ENCODE assay signal across 17 mouse cellular contexts in the genomic region with DNA sequence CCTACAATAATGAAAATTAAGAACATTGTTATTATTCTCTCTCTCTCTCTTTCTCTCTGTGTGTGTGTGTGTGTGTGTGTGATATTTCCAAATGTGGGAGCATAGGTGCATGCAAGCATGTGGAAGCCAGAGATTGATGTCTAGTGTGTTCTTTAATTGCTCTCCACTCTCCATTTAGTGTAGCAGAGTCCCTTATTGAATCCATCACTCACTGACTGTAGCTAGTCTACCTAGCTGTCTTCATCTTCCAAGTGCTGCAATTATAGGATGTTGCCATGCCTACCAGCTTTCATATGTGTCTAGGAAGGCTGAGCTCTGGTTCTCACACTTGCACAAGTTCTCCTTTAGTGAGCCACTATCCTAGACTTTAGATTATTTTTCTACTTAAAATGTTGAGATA.
"Had no signal": no experiment of that assay in that cellular context is flagged by ENCODE, and none has a peak within 500 bp of the region (broad histone marks: within the 10 kb centered on the region; RNA-seq: fewer than 3 reads in every experiment).

No protein-coding gene starts in this region.

- H3K9me3 ChIP-seq: kidney, embryonic 15.5 days; limb, embryonic 10.5 days; liver, embryonic 15.5 days; midbrain, embryonic 12.5 days had no signal

- ATAC-seq: lung, postnatal 0 days; midbrain, embryonic 16.5 days had no signal

- DNase-seq: kidney, adult 2 months; kidney, postnatal 14 days; lung, adult 2 months; lung, postnatal 4 days; right cerebral cortex, adult 18-20 months; right cerebral cortex, postnatal 25 days; thymus, postnatal 4 days had no signal

- H3K9ac ChIP-seq: kidney, embryonic 15.5 days; liver, embryonic 15.5 days; midbrain, embryonic 12.5 days had no signal

- H3K27ac ChIP-seq: kidney, embryonic 15.5 days; left cerebral cortex, adult 2 months; limb, embryonic 10.5 days; liver, embryonic 15.5 days; midbrain, embryonic 12.5 days; stomach, postnatal 0 days had no signal

- H3K27me3 ChIP-seq: kidney, embryonic 15.5 days; liver, embryonic 15.5 days; megakaryocyte, embryonic 14.5 days; midbrain, embryonic 12.5 days had no signal

- H3K4me1 ChIP-seq: kidney, embryonic 15.5 days; limb, embryonic 10.5 days; liver, embryonic 15.5 days; megakaryocyte, embryonic 14.5 days; midbrain, embryonic 12.5 days had no signal

- H3K4me2 ChIP-seq: kidney, embryonic 15.5 days; liver, embryonic 11.5 days; liver, embryonic 15.5 days; midbrain, embryonic 12.5 days had no signal

- H3K36me3 ChIP-seq: kidney, embryonic 15.5 days; limb, embryonic 10.5 days; liver, embryonic 15.5 days; midbrain, embryonic 12.5 days had no signal

- H3K4me3 ChIP-seq: kidney, embryonic 15.5 days; left cerebral cortex, adult 2 months; limb, embryonic 10.5 days; liver, embryonic 15.5 days; megakaryocyte, embryonic 14.5 days; midbrain, embryonic 12.5 days had no signal
